Mouse (Mus musculus): Measurements from ENCODE around the gene Rad51d. TPM values are rescaled to one million over a fixed set of nuclear protein-coding genes. Genes with fewer than 3 reads are reported as not detected.
"Not testable (repeated sequence)": the region's sequence is repeated elsewhere in the genome, so short reads cannot be mapped to it uniquely, and the experiment has no call there.

Gene Rad51d
- 3.4 and 4.4 TPM in 2 replicates for polyA plus RNA-seq (2015; fragmentation: Nextera tagmentation; extraction: Ambion mirVana)

DNA sequence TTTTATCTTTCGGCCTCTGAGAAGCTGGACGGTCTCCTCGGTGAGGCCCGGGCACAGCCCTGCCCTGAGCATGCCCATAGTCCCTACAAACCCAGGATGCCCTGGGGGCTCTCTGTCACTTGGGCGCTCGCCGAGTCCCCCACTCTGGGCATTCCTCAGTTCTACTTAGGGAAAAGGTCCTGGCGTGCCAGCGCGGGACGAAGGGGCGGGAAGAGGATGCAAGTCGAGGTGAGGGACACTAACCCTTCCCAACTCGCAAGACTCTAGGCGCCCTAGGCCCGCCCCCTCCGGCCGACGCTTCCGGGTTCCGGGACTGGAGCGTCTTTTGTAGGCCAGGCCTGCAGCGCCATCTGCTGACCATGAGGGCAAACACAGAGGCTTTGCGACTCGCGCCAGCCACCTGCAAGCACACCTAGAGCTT is at the start of gene Rad51d:
TSS of gene Rad51d (minus strand) at position 273 of the 421 bp plus-strand sequence.
- H3K4me2 ChIP-seq (ENCODE audit: low read depth, low read length), result peak within 1 kb of the TSS; percentile 90

DNA sequence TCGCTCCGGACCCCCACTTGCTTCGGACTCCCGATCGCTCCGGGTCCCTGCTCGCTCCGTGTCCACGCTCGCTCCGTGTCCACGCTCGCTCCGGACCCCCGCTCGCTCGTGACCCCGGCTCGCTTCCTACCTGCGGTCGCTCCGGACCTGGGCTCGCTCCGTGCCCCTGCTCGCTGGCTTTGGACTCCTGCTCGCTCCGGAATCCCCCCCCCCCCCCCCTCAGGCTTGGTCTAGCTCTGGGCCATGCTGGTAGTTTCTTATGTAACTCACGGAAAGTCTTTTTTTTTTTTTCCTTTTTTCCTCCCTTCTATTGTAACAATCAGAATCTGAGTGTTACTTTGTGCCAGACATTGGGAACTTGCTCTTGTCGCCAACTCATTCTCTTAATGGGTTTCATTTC is 42.8 kb upstream of the Rad51d start:
- H3K4me3 ChIP-seq (ENCODE audit: low read depth, low read length), result peak overlapping the region; percentile 49
- TF ChIP-seq EP300 (IDR thresholded peaks at IDR 0.05; ENCODE audit: low read depth) (no peak), CTCF (IDR thresholded peaks at IDR 0.05; ENCODE audit: low read depth) (no peak)
- peaks cover 75% of the 10 kb centered on the region for H3K27me3 ChIP-seq (ENCODE audit: insufficient read depth, low read length)
- peaks cover 2% of the 10 kb centered on the region; the same call in 1 of the 2 replicates for H3K4me1 ChIP-seq (ENCODE audit: insufficient read depth)
- H3K9me3 ChIP-seq (ENCODE audit: low read length), result no peaks in the 10 kb centered on the region
- peak overlapping the region; percentile 70 for H3K4me2 ChIP-seq (ENCODE audit: low read depth, low read length)
- 0 out of 2 replicates have a peak overlapping the region, but pooled peaks have one; percentile 16 for H3K9ac ChIP-seq (replicated peaks)
- WGBS (ENCODE audit: insufficient replicate concordance), result 3% methylated on average over 29 of the region's 29 CpGs
- DNase-seq, result no peak
- no peak for ATAC-seq
- H3K27ac ChIP-seq (ENCODE audit: low read depth), result no peak overlapping the region
- no peaks in the 10 kb centered on the region for H3K36me3 ChIP-seq (replicated peaks; ENCODE audit: insufficient read depth, low read length)

More for the DNA sequence above, at the start of gene Rad51d:
- no peaks in the 10 kb centered on the region for H3K27me3 ChIP-seq (ENCODE audit: insufficient read depth, low read length)
- TF ChIP-seq EP300 (IDR thresholded peaks at IDR 0.05; ENCODE audit: low read depth) (no peak), CTCF (IDR thresholded peaks at IDR 0.05; ENCODE audit: low read depth) (peak; percentile 98)
- ATAC-seq (peak; percentile 93), DNase-seq (peak; percentile 98)
- H3K9ac ChIP-seq (replicated peaks), result peak within 1 kb of the TSS; percentile 79
- H3K27ac ChIP-seq (ENCODE audit: low read depth), result peak within 1 kb of the TSS; percentile 76
- 0% methylated on average over 26 of the region's 26 CpGs for WGBS (ENCODE audit: insufficient replicate concordance)
- no peaks in the 10 kb centered on the region for H3K36me3 ChIP-seq (replicated peaks; ENCODE audit: insufficient read depth, low read length)
- H3K4me1 ChIP-seq (ENCODE audit: insufficient read depth), result peaks cover 16% of the 10 kb centered on the region
- peak within 1 kb of the TSS; percentile 59 for H3K4me3 ChIP-seq (ENCODE audit: low read depth, low read length)
- no peaks in the 10 kb centered on the region for H3K9me3 ChIP-seq (ENCODE audit: low read length)

DNA sequence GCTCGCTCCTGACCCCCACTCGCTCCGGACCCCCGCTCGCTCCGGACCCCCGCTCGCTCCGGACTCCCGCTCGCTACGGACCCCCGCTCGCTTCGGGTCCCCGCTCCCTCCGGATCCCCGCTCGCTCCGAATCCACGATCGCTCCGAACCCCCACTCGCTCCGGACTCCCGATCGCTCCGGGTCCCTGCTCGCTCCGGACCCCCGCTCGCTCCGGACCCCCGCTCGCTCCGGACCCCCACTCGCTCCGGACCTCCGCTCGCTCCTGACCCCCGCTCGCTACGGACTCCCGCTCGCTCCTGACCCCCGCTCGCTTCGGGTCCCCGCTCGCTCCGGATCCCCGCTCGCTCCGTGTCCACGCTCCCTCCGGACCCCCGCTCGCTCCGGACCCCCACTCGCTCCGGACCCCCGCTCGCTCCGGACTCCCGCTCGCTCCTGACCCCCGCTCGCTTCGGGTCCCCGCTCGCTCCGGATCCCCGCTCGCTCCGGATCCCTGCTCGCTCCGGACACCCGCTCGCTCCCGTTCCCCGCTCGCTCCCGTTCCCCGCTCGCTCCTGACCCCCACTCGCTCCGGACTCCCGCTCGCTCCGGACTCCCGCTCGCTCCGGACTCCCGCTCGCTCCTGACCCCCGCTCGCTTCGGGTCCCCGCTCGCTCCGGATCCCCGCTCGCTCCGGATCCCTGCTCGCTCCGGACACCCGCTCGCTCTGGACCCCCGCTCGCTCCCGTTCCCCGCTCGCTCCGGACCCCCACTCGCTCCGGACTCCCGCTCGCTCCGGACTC is 41.4 kb upstream of the Rad51d start:
- H3K9me3 ChIP-seq (ENCODE audit: low read length); DNase-seq; ATAC-seq; H3K36me3 ChIP-seq (replicated peaks; ENCODE audit: insufficient read depth, low read length); H3K4me1 ChIP-seq (ENCODE audit: insufficient read depth): not testable (repeated sequence)
- Histone ChIP-seq H3K27me3 (ENCODE audit: insufficient read depth, low read length) (peaks cover 68% of the 10 kb centered on the region), H3K9ac (replicated peaks) (peak overlapping the region; percentile 46; the same call in 1 of the 2 replicates), H3K4me2 (ENCODE audit: low read depth, low read length) (peak overlapping the region; percentile 70), H3K4me3 (ENCODE audit: low read depth, low read length) (peak overlapping the region; percentile 49), H3K27ac (ENCODE audit: low read depth) (peak overlapping the region; percentile 55)
- WGBS (ENCODE audit: insufficient replicate concordance), result 2% methylated on average over 79 of the region's 119 CpGs

DNA sequence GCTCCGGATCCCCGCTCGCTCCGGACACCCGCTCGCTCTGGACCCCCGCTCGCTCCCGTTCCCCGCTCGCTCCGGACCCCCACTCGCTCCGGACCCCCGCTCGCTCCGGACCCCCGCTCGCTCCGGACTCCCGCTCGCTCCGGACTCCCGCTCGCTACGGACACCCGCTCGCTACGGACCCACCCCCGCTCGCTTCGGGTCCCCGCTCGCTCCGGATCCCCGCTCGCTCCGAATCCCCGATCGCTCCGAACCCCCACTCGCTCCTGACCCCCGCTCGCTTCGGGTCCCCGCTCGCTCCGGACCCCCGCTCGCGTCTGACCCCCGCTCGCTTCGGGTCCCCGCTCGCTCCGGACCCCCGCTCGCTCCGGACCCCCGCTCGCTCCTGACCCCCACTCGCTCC is 40.7 kb upstream of the Rad51d start:
- 4% methylated on average over 44 of the region's 63 CpGs for WGBS (ENCODE audit: insufficient replicate concordance)
- Histone ChIP-seq H3K27me3 (ENCODE audit: insufficient read depth, low read length) (peaks cover 63% of the 10 kb centered on the region), H3K4me2 (ENCODE audit: low read depth, low read length) (peak overlapping the region; percentile 70), H3K4me3 (ENCODE audit: low read depth, low read length) (peak overlapping the region; percentile 49), H3K27ac (ENCODE audit: low read depth) (peak overlapping the region; percentile 55), H3K9ac (replicated peaks) (peak overlapping the region; percentile 46; the same call in 1 of the 2 replicates)
- ATAC-seq; DNase-seq; H3K4me1 ChIP-seq (ENCODE audit: insufficient read depth); H3K36me3 ChIP-seq (replicated peaks; ENCODE audit: insufficient read depth, low read length); H3K9me3 ChIP-seq (ENCODE audit: low read length): not testable (repeated sequence)

DNA sequence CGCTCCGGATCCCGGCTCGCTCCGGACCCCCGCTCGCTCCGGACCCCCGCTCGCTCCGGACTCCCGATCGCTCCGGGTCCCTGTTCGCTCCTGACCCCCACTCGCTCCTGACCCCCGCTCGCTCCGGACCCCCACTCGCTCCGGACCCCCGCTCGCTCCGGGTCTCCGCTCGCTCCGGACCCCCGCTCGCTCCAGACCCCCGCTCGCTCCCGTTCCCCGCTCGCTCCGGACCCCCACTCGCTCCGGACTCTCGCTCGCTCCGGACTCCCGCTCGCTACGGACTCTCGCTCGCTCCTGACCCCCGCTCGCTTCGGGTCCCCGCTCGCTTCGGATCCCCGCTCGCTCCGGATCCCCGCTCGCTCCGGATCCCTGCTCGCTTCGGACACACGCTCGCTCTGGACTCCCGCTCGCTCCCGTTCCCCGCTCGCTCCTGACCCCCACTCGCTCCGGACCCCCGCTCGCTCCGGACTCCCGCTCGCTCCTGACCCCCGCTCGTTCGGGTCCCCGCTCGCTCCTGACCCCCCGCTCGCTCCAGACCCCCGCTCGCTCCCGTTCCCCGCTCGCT is 40.1 kb upstream of the Rad51d start:
- H3K36me3 ChIP-seq (replicated peaks; ENCODE audit: insufficient read depth, low read length); H3K4me1 ChIP-seq (ENCODE audit: insufficient read depth); ATAC-seq; H3K27ac ChIP-seq (ENCODE audit: low read depth); DNase-seq; H3K9me3 ChIP-seq (ENCODE audit: low read length): not testable (repeated sequence)
- 2% methylated on average over 75 of the region's 85 CpGs for WGBS (ENCODE audit: insufficient replicate concordance)
- 0 out of 2 replicates have a peak overlapping the region, but pooled peaks have one; percentile 26 for H3K9ac ChIP-seq (replicated peaks)
- peak overlapping the region; percentile 70 for H3K4me2 ChIP-seq (ENCODE audit: low read depth, low read length)
- peaks cover 56% of the 10 kb centered on the region for H3K27me3 ChIP-seq (ENCODE audit: insufficient read depth, low read length)
- peak overlapping the region; percentile 49 for H3K4me3 ChIP-seq (ENCODE audit: low read depth, low read length)

DNA sequence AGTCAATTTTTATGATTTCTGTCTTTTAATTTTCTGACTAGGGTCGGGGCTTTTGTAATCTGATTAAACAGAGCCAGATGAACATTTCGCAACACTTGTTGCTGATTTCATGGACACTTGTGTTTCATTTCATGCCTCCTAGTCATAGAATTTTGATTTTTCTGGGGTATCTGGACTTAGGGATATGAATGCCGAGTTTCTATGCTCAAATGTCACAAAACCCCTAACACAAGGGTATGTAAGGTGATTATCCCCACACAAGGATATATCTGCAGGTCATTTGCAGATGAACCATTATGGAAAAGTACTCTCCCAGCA is 39.2 kb upstream of the Rad51d start:
- H3K27ac ChIP-seq (ENCODE audit: low read depth), result no peak overlapping the region
- H3K4me2 ChIP-seq (ENCODE audit: low read depth, low read length), result no peak overlapping the region
- peaks cover 56% of the 10 kb centered on the region for H3K27me3 ChIP-seq (ENCODE audit: insufficient read depth, low read length)
- no peak overlapping the region for H3K9ac ChIP-seq (replicated peaks)
- H3K36me3 ChIP-seq (replicated peaks; ENCODE audit: insufficient read depth, low read length), result no peaks in the 10 kb centered on the region
- no peak for ATAC-seq
- no peak for TF ChIP-seq CTCF (IDR thresholded peaks at IDR 0.05; ENCODE audit: low read depth)
- no peak for TF ChIP-seq EP300 (IDR thresholded peaks at IDR 0.05; ENCODE audit: low read depth)
- no peak overlapping the region for H3K4me3 ChIP-seq (ENCODE audit: low read depth, low read length)
- no peaks in the 10 kb centered on the region for H3K9me3 ChIP-seq (ENCODE audit: low read length)
- peaks cover 2% of the 10 kb centered on the region; the same call in 1 of the 2 replicates for H3K4me1 ChIP-seq (ENCODE audit: insufficient read depth)
- WGBS (ENCODE audit: insufficient replicate concordance), result 36% methylated on average over 3 of the region's 3 CpGs
- no peak for DNase-seq

All from liver, postnatal 0 days (tissue).